Mouse (Mus musculus) ES-E14 (cell line): ENCODE data around the gene Mrtfa. TPM values are rescaled to one million over a fixed set of nuclear protein-coding genes. Genes with fewer than 3 reads are reported as not detected.
A peak's percentile ranks its signal among the peaks of the same experiment; 100 is the strongest.

Source experiments
- DNase-seq: peaks from one replicate; pipeline ENCODE4 v3.0.0-alpha.2; 2013; ENCODE audit warnings: low read depth, low spot score
- H3K27ac ChIP-seq: 2 replicates; pipeline ENCODE4 v1.5.1; 2012; ENCODE audit warnings: low read depth, mild to moderate bottlenecking, low read length, moderate library complexity, mixed read lengths; ENCODE audit not compliant: poor library complexity, insufficient read depth, severe bottlenecking
- H3K36me3 ChIP-seq: 2 replicates; pipeline ENCODE4 v1.6.1; 2012; ENCODE audit warnings: mild to moderate bottlenecking, low read length, moderate library complexity, mixed read lengths; ENCODE audit not compliant: control insufficient read depth, poor library complexity, insufficient read depth, severe bottlenecking
- H3K4me1 ChIP-seq, 2 experiments: fragments of 150-350 bp in 1 of 2; sonication (generic) in 1 of 2; 2 replicates each; pipeline ENCODE4 v1.6.1; 2012; ENCODE audit warnings: low read length in 2 of 2, mild to moderate bottlenecking in 1 of 2, mixed read lengths in 1 of 2; ENCODE audit not compliant: control insufficient read depth in 2 of 2, insufficient read depth in 2 of 2, poor library complexity in 1 of 2
- H3K4me3 ChIP-seq, 2 experiments: fragments of 150-350 bp in 1 of 2; sonication (generic) in 1 of 2; 2 replicates each; pipeline ENCODE4 v1.5.1; 2012; ENCODE audit warnings: low read length in 2 of 2, low read depth in 1 of 2, mild to moderate bottlenecking in 1 of 2, mixed read lengths in 1 of 2; ENCODE audit not compliant: insufficient read depth in 1 of 2, poor library complexity in 1 of 2, severe bottlenecking in 1 of 2
- H3K9ac ChIP-seq: 2 replicates; pipeline ENCODE4 v1.6.1; 2012; ENCODE audit warnings: low read depth, mild to moderate bottlenecking, low read length, mixed read lengths; ENCODE audit not compliant: poor library complexity, insufficient read depth, severe bottlenecking
- H3K9me3 ChIP-seq: fragments of 150-350 bp; sonication (generic); 2 replicates; pipeline ENCODE4 v1.6.1; 2012; ENCODE audit warnings: low read depth, mild to moderate bottlenecking, low read length; ENCODE audit not compliant: control insufficient read depth, insufficient read depth
- CHD2 ChIP-seq: IDR thresholded peaks from 2 replicates; pipeline ENCODE4 v1.6.1; 2014; ENCODE audit warnings: mild to moderate bottlenecking, low read depth, low read length, inconsistent platforms
- HCFC1 ChIP-seq: IDR thresholded peaks from 2 replicates; pipeline ENCODE4 v1.6.1; 2012; ENCODE audit warnings: low read length, inconsistent platforms, borderline replicate concordance; ENCODE audit not compliant: insufficient read depth
- MAFK ChIP-seq: IDR thresholded peaks from 2 replicates; pipeline ENCODE4 v1.6.1; 2014; ENCODE audit warnings: mild to moderate bottlenecking, low read depth, low read length, inconsistent platforms; ENCODE audit not compliant: insufficient read depth
- ZC3H11A ChIP-seq: IDR thresholded peaks from 2 replicates; pipeline ENCODE4 v1.6.1; 2012; ENCODE audit warnings: low read depth, mild to moderate bottlenecking, inconsistent platforms, low read length, borderline replicate concordance
- ZNF384 ChIP-seq: IDR thresholded peaks from 2 replicates; pipeline ENCODE4 v1.6.1; 2012; ENCODE audit warnings: low read depth, low read length, inconsistent platforms
- in situ Hi-C, 2 experiments: fragments of 600-800 bp; cut with MboI; formaldehyde crosslinking; loops; one replicate each; pipeline ENCODE4 v1.15.1; 2025; ENCODE audit warnings: low sequenced_read_pairs in 2 of 2, inconsistent platforms in 1 of 2; ENCODE audit not compliant: unreplicated experiment in 2 of 2
- total RNA-seq: library from RNA; depleted of rRNA; stranded (reverse); fragments of 300-350 nt; gene quantifications from 2 replicates; pipeline ENCODE4 v1.2.3, GENCODE M21; 2012

Mrtfa gene
- total RNA-seq, 1 experiment = 16.7 TPM

DNA sequence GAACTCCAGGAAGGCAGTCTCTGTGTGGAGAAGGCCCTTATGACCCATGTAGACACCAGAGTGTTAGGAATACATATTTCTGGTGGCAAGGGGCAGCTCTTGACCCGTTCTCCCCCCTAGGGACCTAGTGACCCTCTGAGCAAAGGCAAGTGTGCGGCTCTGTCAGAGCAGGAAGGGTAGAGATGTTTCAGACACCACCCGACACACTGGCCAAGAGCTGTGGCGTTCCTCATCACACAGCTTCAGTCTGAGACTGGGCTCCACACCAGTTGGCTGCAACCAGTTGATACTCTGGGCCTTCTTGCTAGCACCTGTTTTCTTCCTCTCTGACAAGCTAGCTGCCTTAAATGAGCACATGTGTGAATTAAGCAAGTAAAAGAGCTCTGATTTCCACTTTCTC, 158.9 kb downstream of the Mrtfa start:
- Histone ChIP-seq H3K36me3 (no peaks in the 10 kb centered on the region), H3K9me3 (no peaks in the 10 kb centered on the region), H3K4me1 (peaks cover 0 to 6% of the 10 kb centered on the region in 2 experiments; a peak in 1 of 4 replicates), H3K4me3 (no peak overlapping the region), H3K9ac (no peak overlapping the region), H3K27ac (no peak overlapping the region)
- DNase-seq = no peak
- in situ Hi-C loops = no loop called here
- TF ChIP-seq CHD2 (no peak), ZNF384 (no peak), ZC3H11A (no peak), HCFC1 (no peak), MAFK (no peak)

DNA sequence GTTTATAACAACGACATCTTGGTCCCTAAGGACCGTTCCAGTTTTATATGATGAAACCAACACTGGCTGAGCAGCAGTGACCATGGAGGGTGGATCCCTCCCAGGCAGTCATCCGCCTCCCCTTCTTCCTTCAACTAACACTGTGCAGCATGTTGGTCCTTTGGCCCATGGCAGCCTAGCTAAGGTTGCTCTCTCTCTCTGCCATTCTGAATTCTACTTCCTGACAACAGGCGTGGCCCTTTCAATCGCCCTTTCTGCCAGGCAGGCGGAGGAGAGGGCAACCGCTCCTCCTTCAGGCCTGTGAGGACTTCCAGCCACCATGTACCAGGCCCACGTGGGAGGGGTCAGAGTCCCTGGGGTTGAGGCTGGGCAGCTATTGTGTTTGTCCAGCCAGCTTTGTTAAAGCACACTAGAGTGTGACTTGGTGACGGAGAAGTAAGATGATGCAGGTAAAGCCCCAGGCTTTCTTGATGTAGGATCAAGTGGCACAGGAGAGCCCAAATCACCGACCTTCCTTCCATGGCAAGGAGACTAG, 159.6 kb downstream of the Mrtfa start:
- no peaks in the 10 kb centered on the region for H3K36me3 ChIP-seq
- in situ Hi-C loops = no loop called here
- no peak for DNase-seq
- H3K9me3 ChIP-seq = no peaks in the 10 kb centered on the region
- no peak overlapping the region for H3K4me3 ChIP-seq
- no peak for TF ChIP-seq ZC3H11A
- no peak for TF ChIP-seq ZNF384
- no peak for TF ChIP-seq HCFC1
- no peak for TF ChIP-seq MAFK
- TF ChIP-seq CHD2 = no peak
- peaks cover 1 to 10% of the 10 kb centered on the region in 2 experiments; a peak in 2 of 4 replicates for H3K4me1 ChIP-seq
- H3K27ac ChIP-seq = no peak overlapping the region
- no peak overlapping the region for H3K9ac ChIP-seq

- no peak overlapping the region for H3K27ac ChIP-seq
- in situ Hi-C loops = no loop called here
Observed at GRCm38 (mm10) chr15:81027378-81028173, 163.0 kb downstream of the Mrtfa start.

DNA sequence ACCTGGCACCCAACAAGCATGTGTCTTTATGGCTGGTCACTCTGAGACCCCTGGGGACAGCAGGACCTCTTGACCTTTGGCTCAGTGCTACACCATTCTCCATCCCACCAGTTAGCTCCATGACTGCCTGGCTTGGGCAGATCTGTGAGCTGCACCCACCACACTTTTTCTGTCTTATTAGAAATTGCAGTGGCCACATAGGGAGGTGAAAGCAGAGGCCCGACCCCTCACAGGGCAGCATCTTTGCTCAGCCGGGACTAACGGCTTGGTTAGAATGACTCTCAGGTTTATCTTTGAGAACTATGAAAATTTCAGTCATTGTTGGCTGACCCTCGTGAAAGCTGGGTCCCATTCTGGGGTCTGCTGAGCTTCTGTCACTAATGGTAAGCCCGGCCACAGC, 163.7 kb downstream of the Mrtfa start:
- no peaks in the 10 kb centered on the region for H3K9me3 ChIP-seq
- DNase-seq = no peak
- TF ChIP-seq ZC3H11A (no peak), MAFK (no peak), ZNF384 (no peak), HCFC1 (no peak), CHD2 (no peak)
- H3K4me3 ChIP-seq = no peak overlapping the region
- no peak overlapping the region for H3K9ac ChIP-seq
- no peaks in the 10 kb centered on the region; the same call in 1 of the 2 replicates for H3K36me3 ChIP-seq
- in situ Hi-C loops = no loop called here
- H3K27ac ChIP-seq = no peak overlapping the region
- H3K4me1 ChIP-seq = peaks cover 4 to 11% of the 10 kb centered on the region in 2 experiments; a peak in 2 of 4 replicates

More at GRCm38 (mm10) chr15:81027378-81028173, 163.0 kb downstream of the Mrtfa start:
- H3K9me3 ChIP-seq = no peaks in the 10 kb centered on the region
- H3K4me1 ChIP-seq = peaks cover 4 to 11% of the 10 kb centered on the region in 2 experiments; a peak in 2 of 4 replicates
- H3K4me3 ChIP-seq = no peak overlapping the region
- H3K36me3 ChIP-seq = no peaks in the 10 kb centered on the region; the same call in 1 of the 2 replicates
- no peak overlapping the region for H3K9ac ChIP-seq
- no peak for TF ChIP-seq MAFK
- TF ChIP-seq ZNF384 = no peak
- TF ChIP-seq ZC3H11A = peak; percentile 49; the same call in 1 of the 2 replicates
- DNase-seq = peak; percentile 78
